Mouse (Mus musculus) forebrain, embryonic 12.5 days (tissue): Measurements from ENCODE around the gene Pdzd2. TPM values are rescaled to one million over a fixed set of nuclear protein-coding genes. Genes with fewer than 3 reads are reported as not detected.

Source experiments
- ATAC-seq: fragments of 200-750 bp; cut with Nextera tagmentation; 2 replicates; pipeline ENCODE4 v1.8.0; 2017; ENCODE audit warnings: moderate TSS enrichment; ENCODE audit not compliant: low FRiP score
- H3K27ac ChIP-seq: fragments of 300-500 bp; sonication (generic); 2 replicates; pipeline ENCODE4 v1.5.1; 2016; ENCODE audit warnings: mild to moderate bottlenecking
- H3K27me3 ChIP-seq: fragments of 300-500 bp; sonication (generic); 2 replicates; pipeline ENCODE4 v1.6.1; 2016; ENCODE audit warnings: mild to moderate bottlenecking
- H3K36me3 ChIP-seq: fragments of 300-500 bp; sonication (generic); replicated peaks from 2 replicates; pipeline ENCODE4 v1.6.1; 2016; ENCODE audit warnings: mild to moderate bottlenecking
- H3K4me1 ChIP-seq: fragments of 300-500 bp; sonication (generic); 2 replicates; pipeline ENCODE4 v1.6.1; 2016
- H3K4me2 ChIP-seq: fragments of 300-500 bp; sonication (generic); 2 replicates; pipeline ENCODE4 v1.6.1; 2016; ENCODE audit warnings: mild to moderate bottlenecking, moderate library complexity
- H3K4me3 ChIP-seq: fragments of 300-500 bp; sonication (generic); replicated peaks from 2 replicates; pipeline ENCODE4 v1.5.1; 2016; ENCODE audit warnings: mild to moderate bottlenecking
- H3K9ac ChIP-seq: fragments of 300-500 bp; sonication (generic); 2 replicates; pipeline ENCODE4 v1.6.1; 2016; ENCODE audit warnings: mild to moderate bottlenecking
- H3K9me3 ChIP-seq: fragments of 300-500 bp; sonication (generic); 2 replicates; pipeline ENCODE4 v1.6.1; 2016
- WGBS: fragments of 180-500 bp; shearing (Covaris S2); methylation state at CpG from one replicate; pipeline ENCODE4 v1.1.7; 2016; 5-methylcytosine and 5-hydroxymethylcytosine counted together
- polyA plus RNA-seq: library from polyadenylated mRNA; unstranded; fragments of >200 nt; fragmentation: Nextera tagmentation; extraction: Ambion mirVana; gene quantifications from 2 replicates; pipeline ENCODE4 v1.2.1, GENCODE M21; 2016

Pdzd2 gene
- polyA plus RNA-seq, 1 experiment from 2014 or later, result 7.3 TPM

DNA sequence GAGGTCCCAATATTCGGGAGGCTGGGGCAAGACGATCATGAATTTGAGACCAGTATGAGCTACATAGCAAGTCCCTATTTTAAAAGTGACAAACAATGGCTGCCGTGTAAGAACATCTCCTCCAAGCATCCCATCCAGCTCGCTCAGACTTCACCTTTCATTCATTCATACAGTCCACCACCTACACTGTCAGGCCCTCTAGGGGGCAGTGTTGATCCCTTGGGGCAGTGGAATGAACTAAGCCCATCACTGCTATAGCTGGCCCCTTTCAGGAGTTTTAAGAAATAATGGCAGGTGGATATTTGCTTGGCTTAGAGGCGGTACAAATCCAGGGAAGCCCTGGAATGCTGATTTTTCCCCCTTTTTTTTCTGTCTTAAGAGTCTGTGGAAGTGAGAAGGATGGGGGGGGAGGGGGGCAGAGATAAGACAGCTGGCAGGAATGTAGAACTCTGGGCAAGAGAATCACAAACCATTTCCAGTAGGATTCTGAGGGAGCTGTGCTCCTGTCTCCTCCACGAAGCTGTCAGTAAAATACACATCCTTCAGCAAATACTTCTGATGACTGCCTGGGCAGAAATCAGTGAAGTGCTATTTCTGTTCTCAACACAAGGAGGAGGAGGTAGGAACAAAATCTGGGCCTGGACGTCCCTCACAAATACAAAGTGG, 49.9 kb downstream of the Pdzd2 start:
- no peak for ATAC-seq
- peaks cover 3% of the 10 kb centered on the region; the same call in 1 of the 2 replicates for H3K4me1 ChIP-seq
- no peak overlapping the region for H3K9ac ChIP-seq
- H3K36me3 ChIP-seq, result no peaks in the 10 kb centered on the region
- H3K9me3 ChIP-seq, result no peaks in the 10 kb centered on the region
- WGBS, result 87% methylated on average over 7 of the region's 7 CpGs
- H3K27me3 ChIP-seq, result no peaks in the 10 kb centered on the region
- H3K27ac ChIP-seq, result no peak overlapping the region
- H3K4me2 ChIP-seq, result no peak overlapping the region
- H3K4me3 ChIP-seq, result no peak overlapping the region

DNA sequence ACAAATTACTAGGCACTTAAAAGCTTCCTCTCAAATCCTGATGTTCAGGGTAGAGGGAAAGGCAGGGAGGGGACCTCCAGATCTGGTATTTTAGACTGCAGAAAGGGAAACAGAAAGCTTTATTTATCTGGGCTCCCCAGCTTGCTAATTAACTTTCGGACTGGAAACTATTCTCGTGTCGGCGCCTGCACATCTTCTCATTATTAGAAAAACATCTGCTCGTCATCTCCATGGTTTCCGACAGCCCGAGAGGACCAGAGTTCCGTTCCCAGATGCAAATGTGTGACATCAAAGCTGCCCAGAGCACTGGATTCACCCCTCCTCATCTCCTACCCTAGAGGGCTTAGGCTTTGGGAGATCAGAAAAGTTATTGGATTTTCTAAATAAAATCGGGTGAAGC, 57.2 kb downstream of the Pdzd2 start:
- no peaks in the 10 kb centered on the region for H3K27me3 ChIP-seq
- no peak for ATAC-seq
- WGBS, result 61% methylated on average over 9 of the region's 9 CpGs
- no peaks in the 10 kb centered on the region for H3K36me3 ChIP-seq
- H3K4me2 ChIP-seq, result no peak overlapping the region
- no peak overlapping the region for H3K9ac ChIP-seq
- H3K4me1 ChIP-seq, result peaks cover 2% of the 10 kb centered on the region; the same call in 1 of the 2 replicates
- H3K9me3 ChIP-seq, result no peaks in the 10 kb centered on the region
- H3K4me3 ChIP-seq, result no peak overlapping the region
- H3K27ac ChIP-seq, result no peak overlapping the region

DNA sequence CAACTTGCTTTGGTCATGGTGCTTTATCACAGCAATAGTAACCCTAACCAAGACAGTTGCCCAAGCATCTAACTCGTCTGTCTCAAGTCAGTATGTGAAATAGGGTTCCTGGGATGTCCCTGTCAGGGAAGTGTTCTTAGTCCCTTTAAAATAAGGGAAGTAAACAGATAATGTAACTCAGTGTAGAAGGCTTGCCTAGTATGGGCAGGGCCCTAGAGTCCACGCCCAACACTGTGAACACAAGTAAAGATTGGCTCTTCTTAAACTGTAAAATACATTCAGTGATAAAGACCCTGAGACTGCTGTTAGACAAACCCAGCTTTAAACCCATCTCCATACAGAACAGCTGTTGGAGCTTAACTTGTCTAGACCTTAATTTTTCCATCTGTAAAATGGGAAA, 57.8 kb downstream of the Pdzd2 start:
- Histone ChIP-seq H3K4me3 (no peak overlapping the region), H3K4me2 (no peak overlapping the region), H3K27ac (no peak overlapping the region), H3K4me1 (peaks cover 2% of the 10 kb centered on the region; the same call in 1 of the 2 replicates), H3K36me3 (no peaks in the 10 kb centered on the region), H3K9ac (no peak overlapping the region), H3K27me3 (no peaks in the 10 kb centered on the region), H3K9me3 (no peaks in the 10 kb centered on the region)
- ATAC-seq, result no peak
- 91% methylated on average over 2 of the region's 2 CpGs for WGBS

DNA sequence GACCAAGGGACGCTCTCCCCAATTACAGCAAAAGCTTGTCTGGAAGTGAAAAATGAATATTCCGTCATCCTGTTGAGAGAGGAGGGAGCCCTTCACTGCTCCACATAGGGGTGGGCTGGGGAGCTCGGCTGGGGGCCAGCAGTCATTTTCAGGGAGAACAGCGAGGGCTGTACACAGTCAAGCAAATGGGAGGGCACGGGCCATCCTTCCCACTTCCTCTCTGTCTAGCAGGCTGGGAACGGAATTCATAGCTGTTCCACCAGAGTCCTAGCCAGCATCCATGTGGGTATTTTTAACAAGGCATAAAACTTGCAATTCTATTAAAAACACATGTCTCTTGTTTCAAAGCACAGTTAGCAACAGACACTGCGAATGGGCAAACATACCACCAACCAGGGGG, 59.0 kb downstream of the Pdzd2 start:
- Histone ChIP-seq H3K9ac (no peak overlapping the region), H3K36me3 (no peaks in the 10 kb centered on the region), H3K27me3 (no peaks in the 10 kb centered on the region), H3K9me3 (no peaks in the 10 kb centered on the region), H3K4me2 (no peak overlapping the region), H3K4me1 (peaks cover 2% of the 10 kb centered on the region; the same call in 1 of the 2 replicates), H3K27ac (no peak overlapping the region), H3K4me3 (no peak overlapping the region)
- 74% methylated on average over 7 of the region's 7 CpGs for WGBS
- no peak for ATAC-seq

DNA sequence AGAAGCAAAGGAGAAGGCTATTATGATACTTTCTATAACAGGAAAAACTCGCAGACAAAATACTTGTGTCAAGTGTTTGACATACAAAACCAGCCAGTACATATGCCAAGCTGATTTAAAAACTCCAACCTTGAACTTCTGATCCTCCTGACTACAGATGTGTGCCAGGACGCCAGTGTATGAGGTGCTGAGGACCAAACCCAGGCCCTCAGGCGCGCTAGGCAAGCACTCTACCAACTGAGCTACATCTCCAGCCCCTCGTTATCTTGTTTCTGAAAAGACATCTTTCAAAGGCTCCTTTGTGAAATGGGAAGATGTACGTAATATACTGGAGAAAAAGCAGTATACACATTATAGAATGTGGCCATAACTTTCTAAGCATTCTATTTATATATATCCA, 59.7 kb downstream of the Pdzd2 start:
- H3K4me1 ChIP-seq, result peaks cover 2% of the 10 kb centered on the region; the same call in 1 of the 2 replicates
- WGBS, result 78% methylated on average over 6 of the region's 6 CpGs
- no peak overlapping the region for H3K4me3 ChIP-seq
- no peak for ATAC-seq
- H3K9ac ChIP-seq, result no peak overlapping the region
- H3K4me2 ChIP-seq, result no peak overlapping the region
- H3K27me3 ChIP-seq, result no peaks in the 10 kb centered on the region
- H3K27ac ChIP-seq, result no peak overlapping the region
- no peaks in the 10 kb centered on the region for H3K9me3 ChIP-seq
- H3K36me3 ChIP-seq, result no peaks in the 10 kb centered on the region

DNA sequence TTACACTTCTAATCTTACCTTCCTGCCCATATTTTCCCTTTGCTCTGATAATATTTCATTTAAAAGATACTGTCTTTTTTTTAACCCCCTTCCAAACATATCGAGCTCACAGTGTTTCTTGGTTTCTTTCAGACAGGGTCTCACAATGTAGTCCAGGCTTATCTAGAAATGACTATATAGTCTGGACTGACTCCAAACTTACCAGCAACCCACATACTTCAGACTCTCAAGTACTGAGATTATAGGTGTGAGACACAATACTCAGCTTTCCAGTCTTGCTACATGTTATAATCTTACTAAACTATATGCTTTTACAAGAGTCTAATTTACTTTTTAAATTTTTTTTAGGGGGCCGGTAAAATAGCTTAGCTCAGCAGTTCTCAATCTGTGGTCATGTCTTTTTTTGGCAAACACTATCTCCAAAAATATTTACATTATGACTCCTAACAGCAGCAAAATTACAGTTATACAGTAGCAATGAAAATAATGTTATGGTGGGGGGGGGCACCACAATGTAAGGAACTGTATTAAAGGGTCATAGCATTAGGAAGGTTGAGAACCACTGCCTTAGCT, 61.1 kb downstream of the Pdzd2 start:
- no peaks in the 10 kb centered on the region for H3K27me3 ChIP-seq
- H3K36me3 ChIP-seq, result no peaks in the 10 kb centered on the region
- no peak for ATAC-seq
- no peak overlapping the region for H3K4me3 ChIP-seq
- no peak overlapping the region for H3K4me2 ChIP-seq
- H3K9me3 ChIP-seq, result no peaks in the 10 kb centered on the region
- no peak overlapping the region for H3K27ac ChIP-seq
- no peak overlapping the region for H3K9ac ChIP-seq
- peaks cover 2% of the 10 kb centered on the region; the same call in 1 of the 2 replicates for H3K4me1 ChIP-seq
- WGBS, result 83% methylated on average over 2 of the region's 2 CpGs

DNA sequence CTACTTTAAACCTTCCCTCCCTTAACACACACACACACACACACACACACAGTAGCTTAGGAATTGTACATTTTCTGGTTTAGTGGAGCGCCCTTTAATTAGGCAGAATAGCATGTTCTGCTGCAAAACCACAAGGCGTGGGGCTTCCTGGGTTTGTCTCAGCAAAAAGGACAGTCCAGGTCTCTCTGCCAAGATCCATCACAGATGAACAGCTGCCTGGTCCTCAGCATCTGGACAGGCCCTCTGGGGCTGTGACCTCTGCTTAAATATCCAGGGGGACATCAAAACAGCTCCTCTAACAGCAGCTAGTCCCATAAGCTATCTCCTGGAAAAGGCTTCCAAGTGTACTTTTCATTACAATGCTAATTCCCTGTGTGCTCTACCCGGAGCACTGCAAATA, 64.4 kb downstream of the Pdzd2 start:
- Histone ChIP-seq H3K4me2 (no peak overlapping the region), H3K9ac (no peak overlapping the region), H3K4me1 (no peaks in the 10 kb centered on the region), H3K27me3 (no peaks in the 10 kb centered on the region), H3K27ac (no peak overlapping the region), H3K4me3 (no peak overlapping the region), H3K36me3 (no peaks in the 10 kb centered on the region), H3K9me3 (no peaks in the 10 kb centered on the region)
- 74% methylated on average over 3 of the region's 3 CpGs for WGBS
- ATAC-seq, result no peak

DNA sequence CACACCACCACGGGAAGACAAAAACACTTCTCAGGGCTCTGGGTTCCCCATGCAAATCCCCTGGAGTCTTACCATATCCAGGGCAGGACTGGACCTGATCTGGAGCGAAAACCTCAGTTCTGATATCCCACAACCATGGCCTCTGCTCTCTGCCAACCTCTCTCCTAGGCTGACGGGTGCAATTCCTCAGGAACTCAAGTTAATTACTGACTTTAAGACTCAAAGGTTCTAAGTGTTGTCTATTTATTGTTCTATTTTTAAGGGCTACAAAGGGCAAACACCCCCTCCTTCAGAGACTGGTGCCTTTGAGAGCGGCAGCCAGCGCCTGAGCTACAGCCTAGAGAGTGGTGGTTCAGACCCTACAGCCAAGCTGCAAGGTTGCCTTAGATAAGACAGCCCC, 65.7 kb downstream of the Pdzd2 start:
- Histone ChIP-seq H3K9ac (no peak overlapping the region), H3K27me3 (no peaks in the 10 kb centered on the region), H3K4me2 (no peak overlapping the region), H3K9me3 (no peaks in the 10 kb centered on the region), H3K4me3 (no peak overlapping the region), H3K36me3 (no peaks in the 10 kb centered on the region), H3K27ac (no peak overlapping the region), H3K4me1 (no peaks in the 10 kb centered on the region)
- no peak for ATAC-seq
- 82% methylated on average over 5 of the region's 5 CpGs for WGBS

DNA sequence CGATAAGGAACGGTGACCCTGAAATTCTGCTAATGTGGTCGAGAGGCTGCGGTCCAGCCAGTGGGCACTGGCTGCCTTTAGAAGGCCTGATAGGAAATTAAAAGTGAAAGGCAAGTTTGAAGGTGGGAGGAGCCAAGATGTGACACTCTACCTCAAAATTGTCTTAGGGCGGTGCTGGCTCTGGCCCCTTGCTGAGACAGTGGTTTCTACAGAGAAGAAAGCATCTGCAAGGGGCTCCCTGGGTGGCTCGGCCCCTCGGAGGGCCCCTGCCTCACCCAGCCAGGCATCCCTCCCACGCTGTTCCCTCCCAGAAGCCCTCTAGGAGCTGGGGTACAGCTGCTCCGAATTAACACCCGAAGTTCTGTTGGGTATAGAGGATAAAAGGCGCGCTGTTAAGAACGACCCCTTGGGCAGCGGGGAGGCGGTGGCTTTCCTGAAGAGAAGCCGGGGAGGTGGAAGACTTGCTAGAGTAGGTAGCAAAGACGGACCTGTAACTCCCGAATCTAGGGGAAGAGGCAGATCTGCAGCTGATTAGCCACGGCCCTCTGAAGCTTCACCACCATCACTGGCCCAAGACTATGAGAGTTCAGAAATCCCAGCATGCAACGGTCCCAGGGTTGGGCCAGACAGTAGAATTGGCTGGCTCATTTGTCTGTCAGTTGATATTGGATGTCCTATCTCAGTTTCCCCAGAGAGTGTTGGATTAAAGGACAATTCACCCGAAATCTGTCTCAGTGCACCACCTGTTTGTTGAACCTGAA, 71.8 kb downstream of the Pdzd2 start:
- no peak overlapping the region for H3K4me3 ChIP-seq
- no peaks in the 10 kb centered on the region for H3K36me3 ChIP-seq
- H3K27ac ChIP-seq, result no peak overlapping the region
- ATAC-seq, result no peak
- 57% methylated on average over 21 of the region's 21 CpGs for WGBS
- H3K9ac ChIP-seq, result no peak overlapping the region
- H3K9me3 ChIP-seq, result no peaks in the 10 kb centered on the region
- no peaks in the 10 kb centered on the region for H3K27me3 ChIP-seq
- no peaks in the 10 kb centered on the region for H3K4me1 ChIP-seq
- H3K4me2 ChIP-seq, result no peak overlapping the region

DNA sequence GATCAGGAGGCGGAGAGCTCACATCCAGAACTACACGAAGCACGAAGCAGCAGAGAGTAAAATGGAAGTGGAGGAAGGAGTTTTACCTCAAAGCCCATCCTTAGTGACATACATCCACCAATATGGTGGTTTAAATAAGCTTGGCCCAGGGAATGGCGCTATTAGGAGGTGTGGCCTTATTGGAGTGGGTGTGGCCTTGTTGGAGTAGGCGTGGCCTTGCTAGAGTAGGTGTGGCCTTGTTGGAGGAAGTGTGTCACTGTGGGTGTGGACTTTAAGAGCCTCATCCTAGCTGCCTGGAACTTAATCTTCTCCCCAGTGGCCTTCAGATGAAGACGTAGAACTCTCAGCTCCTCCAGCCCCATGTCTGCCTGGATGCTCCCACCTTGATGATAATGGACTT, 73.8 kb downstream of the Pdzd2 start:
- H3K9me3 ChIP-seq, result no peaks in the 10 kb centered on the region
- no peaks in the 10 kb centered on the region for H3K27me3 ChIP-seq
- 94% methylated on average over 6 of the region's 6 CpGs for WGBS
- no peaks in the 10 kb centered on the region for H3K36me3 ChIP-seq
- H3K4me3 ChIP-seq, result no peak overlapping the region
- H3K27ac ChIP-seq, result no peak overlapping the region
- H3K9ac ChIP-seq, result no peak overlapping the region
- H3K4me1 ChIP-seq, result no peaks in the 10 kb centered on the region
- ATAC-seq, result no peak
- no peak overlapping the region for H3K4me2 ChIP-seq

DNA sequence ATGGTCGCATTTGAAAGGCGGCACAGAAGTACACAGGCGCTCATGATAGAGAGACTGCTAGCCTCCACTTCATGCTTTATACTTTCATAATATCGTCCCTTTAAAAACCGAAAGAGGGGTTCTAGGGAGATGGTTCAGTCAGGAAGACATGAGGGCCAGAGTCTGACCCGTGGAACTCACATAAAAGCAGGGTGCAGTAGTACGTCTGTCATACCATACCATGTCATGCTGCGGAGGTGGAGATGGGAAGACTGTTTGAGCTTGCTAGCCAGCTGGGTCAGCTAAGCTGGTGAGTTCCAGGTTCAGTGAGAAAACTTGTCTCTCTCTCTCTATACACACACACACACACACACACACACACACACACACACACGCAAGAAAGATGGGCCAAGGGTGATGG, 76.4 kb downstream of the Pdzd2 start:
- H3K27ac ChIP-seq, result no peak overlapping the region
- no peak overlapping the region for H3K4me3 ChIP-seq
- ATAC-seq, result no peak
- no peaks in the 10 kb centered on the region for H3K9me3 ChIP-seq
- 88% methylated on average over 9 of the region's 9 CpGs for WGBS
- H3K4me1 ChIP-seq, result no peaks in the 10 kb centered on the region
- no peak overlapping the region for H3K9ac ChIP-seq
- no peaks in the 10 kb centered on the region for H3K27me3 ChIP-seq
- H3K4me2 ChIP-seq, result no peak overlapping the region
- H3K36me3 ChIP-seq, result no peaks in the 10 kb centered on the region

DNA sequence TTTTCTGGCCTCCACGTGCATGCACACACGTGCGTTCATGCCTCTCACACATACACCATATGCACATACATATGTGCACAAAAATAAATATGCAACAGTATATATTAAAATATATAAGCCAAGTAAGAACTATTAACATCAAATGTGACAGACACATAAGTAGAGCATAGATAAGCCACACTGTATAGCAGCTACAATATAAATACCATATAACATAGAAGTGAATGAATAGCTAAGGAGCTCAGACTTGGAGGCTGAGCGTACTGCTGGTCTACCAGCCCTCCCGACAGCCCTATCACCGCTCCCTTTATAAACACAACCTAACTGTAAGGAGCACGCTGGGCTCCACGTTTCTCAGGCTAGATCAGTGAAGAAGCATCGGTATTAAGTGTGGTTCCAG, 79.4 kb downstream of the Pdzd2 start:
- Histone ChIP-seq H3K36me3 (no peaks in the 10 kb centered on the region), H3K4me1 (no peaks in the 10 kb centered on the region), H3K27ac (no peak overlapping the region), H3K27me3 (no peaks in the 10 kb centered on the region), H3K9me3 (no peaks in the 10 kb centered on the region), H3K4me3 (no peak overlapping the region), H3K4me2 (no peak overlapping the region), H3K9ac (no peak overlapping the region)
- 91% methylated on average over 9 of the region's 9 CpGs for WGBS
- no peak for ATAC-seq
